17 mouse cellular contexts compared by ENCODE assay signal in genomic region chr3:57643191-57643590, GRCm38 (mm10).
"Had no signal": no experiment of that assay in that cellular context is flagged by ENCODE, and none has a peak within 500 bp of the region (broad histone marks: within the 10 kb centered on the region; RNA-seq: fewer than 3 reads in every experiment).

No protein-coding gene starts in this region.

- H3K4me3 ChIP-seq: neural tube, embryonic 12.5 days; neural tube, embryonic 13.5 days; neural tube, embryonic 15.5 days; stomach, embryonic 15.5 days had no signal

- H3K27ac ChIP-seq: neural tube, embryonic 12.5 days; neural tube, embryonic 13.5 days; neural tube, embryonic 15.5 days; stomach, embryonic 15.5 days; stomach, postnatal 0 days had no signal

- DNase-seq: retina, postnatal 1 day; right cerebral cortex, adult 18-20 months; right cerebral cortex, postnatal 14 days; right cerebral cortex, postnatal 25 days; right cerebral cortex, postnatal 4 days; spleen, adult 18-20 months; thymus, adult 18-20 months; thymus, adult 2 months; thymus, postnatal 14 days; thymus, postnatal 25 days; thymus, postnatal 36 days; thymus, postnatal 4 days had no signal
